Mouse (Mus musculus) limb, embryonic 11.5 days (tissue): ENCODE measurements around the gene Eva1b. TPM values are rescaled to one million over a fixed set of nuclear protein-coding genes. Genes with fewer than 3 reads are reported as not detected.

Experiments
- ATAC-seq: fragments of 200-750 bp; cut with Nextera tagmentation; 2 replicates; pipeline ENCODE4 v1.8.0; 2017; ENCODE audit warnings: low read depth; ENCODE audit not compliant: insufficient number of reproducible peaks, low FRiP score, low TSS enrichment
- DNase-seq: peaks from one replicate; pipeline ENCODE4 v3.0.0-alpha.2; 2015; ENCODE audit warnings: low spot score
- H3K27ac ChIP-seq: fragments of 300-500 bp; sonication (generic); replicated peaks from 2 replicates; pipeline ENCODE4 v1.5.1; 2014; ENCODE audit warnings: low read depth, mild to moderate bottlenecking, low read length
- H3K27me3 ChIP-seq: fragments of 300-500 bp; sonication (generic); 2 replicates; pipeline ENCODE4 v1.6.1; 2014; ENCODE audit warnings: mild to moderate bottlenecking, low read length, mixed read lengths; ENCODE audit not compliant: control insufficient read depth, insufficient read depth
- H3K36me3 ChIP-seq: fragments of 300-500 bp; sonication (generic); 2 replicates; pipeline ENCODE4 v1.6.1; 2014; ENCODE audit warnings: mild to moderate bottlenecking, low read length, moderate library complexity, mixed read lengths; ENCODE audit not compliant: control insufficient read depth, insufficient read depth
- H3K4me1 ChIP-seq: fragments of 300-500 bp; sonication (generic); 2 replicates; pipeline ENCODE4 v1.6.1; 2014; ENCODE audit warnings: low read length, mixed read lengths; ENCODE audit not compliant: control insufficient read depth, insufficient read depth
- H3K4me2 ChIP-seq: fragments of 300-500 bp; sonication (generic); 2 replicates; pipeline ENCODE4 v1.6.1; 2014; ENCODE audit warnings: low read depth, mild to moderate bottlenecking, moderate library complexity; ENCODE audit not compliant: severe bottlenecking
- H3K4me3 ChIP-seq: fragments of 300-500 bp; sonication (generic); 2 replicates; pipeline ENCODE4 v1.5.1; 2014; ENCODE audit warnings: low read depth, low read length
- H3K9ac ChIP-seq: fragments of 300-500 bp; sonication (generic); 2 replicates; pipeline ENCODE4 v1.6.1; 2014; ENCODE audit warnings: mild to moderate bottlenecking, low read length
- H3K9me3 ChIP-seq: fragments of 300-500 bp; sonication (generic); 2 replicates; pipeline ENCODE4 v1.6.1; 2016; ENCODE audit warnings: low read length; ENCODE audit not compliant: control insufficient read depth
- WGBS: fragments of 180-500 bp; shearing (Covaris S2); extraction: QIAGEN DNeasy Blood & Tissue Kit; methylation state at CpG from one replicate; pipeline ENCODE4 v1.1.7; 2014; 5-methylcytosine and 5-hydroxymethylcytosine counted together
- polyA plus RNA-seq: library from polyadenylated mRNA; unstranded; fragments of >200 nt; fragmentation: Nextera tagmentation; extraction: Ambion mirVana; gene quantifications from 2 replicates; pipeline ENCODE4 v1.2.1, GENCODE M21; 2014

Eva1b gene
- polyA plus RNA-seq, 1 experiment from 2014 or later: 70.3 TPM

DNA sequence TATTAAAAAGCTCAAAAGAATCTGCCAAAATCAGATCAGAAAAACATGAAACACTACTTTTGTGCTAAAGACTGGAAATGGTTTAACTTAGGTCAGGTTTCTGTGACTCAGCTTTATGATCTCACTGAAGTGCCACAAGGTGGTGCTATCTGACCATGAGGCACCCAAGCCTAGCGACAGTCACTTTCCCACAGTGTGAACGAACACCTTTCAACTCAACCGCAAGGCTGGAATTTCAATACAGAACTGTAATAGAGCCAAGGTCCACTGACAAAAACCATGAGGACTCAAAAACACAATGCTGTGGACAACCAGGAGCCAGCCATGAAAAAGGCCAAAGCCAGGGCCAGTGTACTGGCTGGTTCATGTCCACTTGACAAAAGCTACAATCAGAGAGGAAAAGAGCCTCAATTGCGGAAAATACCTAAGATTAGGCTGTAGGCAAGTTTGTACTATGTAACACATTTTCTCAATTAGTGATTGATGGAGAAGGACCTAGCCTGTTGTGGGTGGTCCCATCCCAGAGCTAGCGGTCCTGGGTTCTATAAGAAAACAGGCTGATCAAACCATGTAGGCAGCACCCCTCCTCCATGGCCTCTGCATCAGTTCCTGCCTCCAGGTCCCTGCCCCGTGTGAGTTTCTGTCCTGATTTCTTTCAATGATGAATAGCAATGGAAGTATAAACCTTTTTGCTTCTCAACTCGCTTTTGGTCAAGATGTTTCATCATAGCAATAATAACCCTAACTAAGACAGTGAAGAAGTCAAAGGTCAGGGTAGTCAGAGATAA is 33.8 kb downstream of the Eva1b start:
- 66% methylated on average over 7 of the region's 7 CpGs for WGBS
- Histone ChIP-seq H3K27ac (no peak overlapping the region), H3K9ac (no peak overlapping the region), H3K36me3 (peaks cover 29% of the 10 kb centered on the region; the same call in 1 of the 2 replicates), H3K4me3 (no peak overlapping the region), H3K27me3 (no peaks in the 10 kb centered on the region), H3K4me1 (no peaks in the 10 kb centered on the region), H3K9me3 (no peaks in the 10 kb centered on the region), H3K4me2 (no peak overlapping the region)
- ATAC-seq (no peak), DNase-seq (no peak)

DNA sequence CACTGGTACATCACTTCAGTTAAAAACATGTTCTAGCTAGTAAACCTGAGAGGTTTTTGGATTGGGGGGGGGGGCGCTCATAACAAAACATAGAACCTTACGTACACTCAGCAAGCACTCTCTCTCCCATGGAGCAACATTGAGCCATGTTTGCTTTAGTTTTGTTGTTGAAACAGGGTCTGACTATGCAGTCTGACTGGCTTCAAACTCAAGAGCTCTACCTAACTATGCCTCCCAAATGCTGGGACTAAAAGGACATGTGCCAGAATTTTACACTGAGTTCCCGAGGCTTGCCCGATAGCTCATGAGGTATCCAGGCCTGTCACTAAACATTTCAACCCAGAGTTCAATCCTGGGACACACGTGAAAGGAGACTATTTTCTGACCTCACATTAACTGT is 35.5 kb downstream of the Eva1b start:
- ATAC-seq (no peak), DNase-seq (no peak)
- Histone ChIP-seq H3K4me1 (no peaks in the 10 kb centered on the region), H3K27me3 (no peaks in the 10 kb centered on the region), H3K9ac (no peak overlapping the region), H3K27ac (no peak overlapping the region), H3K4me3 (no peak overlapping the region), H3K4me2 (no peak overlapping the region), H3K9me3 (no peaks in the 10 kb centered on the region), H3K36me3 (peaks cover 16% of the 10 kb centered on the region; the same call in 1 of the 2 replicates)
- 90% methylated on average over 5 of the region's 5 CpGs for WGBS

DNA sequence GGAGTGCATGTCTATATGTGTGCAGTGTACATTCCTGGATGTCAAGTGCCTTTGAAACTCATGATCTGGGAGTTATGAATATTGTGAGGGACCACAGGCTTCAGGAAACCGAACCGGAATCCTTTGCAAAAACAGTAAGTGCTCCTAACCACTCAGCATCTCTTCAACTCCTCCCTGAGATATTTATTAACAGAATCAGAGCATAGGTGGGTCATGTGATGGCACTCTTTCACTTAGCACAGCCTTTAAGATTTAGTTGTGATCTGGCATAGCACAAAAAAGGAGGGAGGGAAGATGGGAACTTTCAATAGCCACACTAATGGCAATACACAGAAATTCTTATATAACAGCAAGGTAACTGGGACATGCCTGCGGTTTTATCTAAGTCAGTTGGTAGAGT is 39.6 kb downstream of the Eva1b start:
- DNase-seq (no peak), ATAC-seq (no peak)
- Histone ChIP-seq H3K27ac (no peak overlapping the region), H3K9me3 (no peaks in the 10 kb centered on the region), H3K4me2 (no peak overlapping the region), H3K4me3 (no peak overlapping the region), H3K36me3 (peaks cover 10% of the 10 kb centered on the region), H3K27me3 (no peaks in the 10 kb centered on the region), H3K4me1 (no peaks in the 10 kb centered on the region), H3K9ac (no peak overlapping the region)
- WGBS: 95% methylated on average over 3 of the region's 3 CpGs

DNA sequence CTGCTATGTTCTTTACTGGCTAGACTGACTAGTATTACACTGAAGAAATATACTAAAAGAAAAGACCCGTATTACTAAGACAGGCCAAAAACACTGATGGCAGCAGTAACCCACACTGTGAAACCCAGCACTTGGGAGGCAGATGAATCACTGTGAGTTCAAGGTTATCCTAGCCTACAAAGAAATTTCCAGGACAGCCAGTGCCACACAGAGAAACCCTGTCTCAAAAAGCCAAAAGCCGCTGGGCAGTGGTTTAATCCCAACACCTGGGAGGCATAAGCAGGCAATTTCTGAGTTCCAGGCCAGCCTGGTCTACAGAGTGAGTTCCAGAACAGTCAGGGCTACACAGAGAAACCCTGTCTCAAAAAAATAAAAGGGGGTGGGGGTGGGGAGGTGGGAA is 43.1 kb downstream of the Eva1b start:
- Histone ChIP-seq H3K4me1 (no peaks in the 10 kb centered on the region), H3K27ac (no peak overlapping the region), H3K36me3 (peaks cover 10% of the 10 kb centered on the region), H3K9me3 (no peaks in the 10 kb centered on the region), H3K4me2 (no peak overlapping the region), H3K27me3 (no peaks in the 10 kb centered on the region), H3K9ac (no peak overlapping the region), H3K4me3 (no peak overlapping the region)
- DNase-seq (no peak), ATAC-seq (no peak)
- 95% methylated on average over 2 of the region's 2 CpGs for WGBS

DNA sequence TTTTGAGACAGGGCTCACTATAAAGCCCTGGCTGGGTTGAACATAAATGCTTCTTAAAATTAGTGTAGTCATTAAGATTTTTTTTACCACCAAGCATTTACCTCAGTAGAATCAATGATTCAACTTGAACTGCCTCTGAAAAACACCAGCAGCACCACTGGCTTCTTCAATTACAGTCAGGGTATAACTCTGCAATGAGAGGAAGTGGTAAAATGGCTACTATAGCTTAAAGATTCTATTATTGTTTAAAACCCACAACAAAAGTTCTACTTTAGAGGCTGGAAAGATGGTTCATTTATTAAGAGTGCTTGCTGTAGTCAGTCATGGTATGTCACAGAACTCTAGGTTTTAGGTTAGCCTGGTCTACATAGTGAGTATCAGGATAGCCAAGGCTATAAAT is 46.7 kb downstream of the Eva1b start:
- Histone ChIP-seq H3K4me1 (no peaks in the 10 kb centered on the region), H3K36me3 (peaks cover 12% of the 10 kb centered on the region), H3K27ac (no peak overlapping the region), H3K27me3 (no peaks in the 10 kb centered on the region), H3K9me3 (no peaks in the 10 kb centered on the region), H3K4me3 (no peak overlapping the region), H3K4me2 (no peak overlapping the region), H3K9ac (no peak overlapping the region)
- no peak for DNase-seq
- ATAC-seq: no peak

DNA sequence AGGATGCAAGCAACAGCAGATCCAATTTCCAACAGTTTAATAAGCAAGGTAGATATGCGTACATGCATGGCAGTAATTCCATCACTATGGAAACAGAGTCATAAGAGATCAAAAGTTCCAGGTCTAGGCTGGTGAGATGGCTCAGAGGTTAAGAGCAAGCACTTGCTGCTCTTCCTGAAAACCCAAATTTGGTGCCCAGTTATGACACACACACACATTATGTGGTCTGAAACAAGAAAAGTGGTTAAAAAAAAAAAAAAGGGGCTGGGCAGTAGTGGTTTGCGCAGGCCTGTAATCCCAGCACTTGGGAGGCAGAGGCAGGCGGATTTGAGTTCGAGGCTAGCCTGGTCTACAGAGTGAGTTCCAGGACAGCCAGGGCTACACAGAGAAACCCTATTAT is 47.4 kb downstream of the Eva1b start:
- 0 out of 2 replicates have a peak, but pooled peaks cover 2% of the 10 kb centered on the region for H3K4me1 ChIP-seq
- ATAC-seq: no peak
- H3K27me3 ChIP-seq: no peaks in the 10 kb centered on the region
- DNase-seq: no peak
- no peak overlapping the region for H3K4me2 ChIP-seq
- no peak overlapping the region for H3K27ac ChIP-seq
- 95% methylated on average over 4 of the region's 4 CpGs for WGBS
- no peak overlapping the region for H3K4me3 ChIP-seq
- no peak overlapping the region for H3K9ac ChIP-seq
- no peaks in the 10 kb centered on the region for H3K9me3 ChIP-seq
- peaks cover 10% of the 10 kb centered on the region for H3K36me3 ChIP-seq

DNA sequence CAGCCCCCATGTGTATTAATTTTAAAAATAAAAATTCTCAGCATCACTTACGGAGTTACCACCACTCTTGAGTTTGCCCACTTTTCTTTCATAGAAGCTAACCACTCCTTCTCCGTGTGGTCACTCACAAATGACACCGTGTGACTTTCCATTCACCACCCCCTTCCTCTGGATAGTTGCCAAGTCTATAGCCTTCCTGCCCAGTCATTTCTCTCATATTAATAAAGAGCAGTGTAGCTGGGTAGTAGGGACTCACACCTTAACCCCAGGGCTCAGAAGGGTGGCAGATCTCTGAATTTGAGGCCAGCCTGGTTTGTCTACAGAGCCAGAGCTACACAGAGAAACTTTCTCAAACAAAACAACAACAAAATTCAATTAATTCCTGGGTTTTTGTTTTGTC is 49.9 kb downstream of the Eva1b start:
- H3K36me3 ChIP-seq: peaks cover 8% of the 10 kb centered on the region
- peaks cover 12% of the 10 kb centered on the region for H3K4me1 ChIP-seq
- H3K4me2 ChIP-seq: no peak overlapping the region
- H3K9ac ChIP-seq: no peak overlapping the region
- H3K27me3 ChIP-seq: no peaks in the 10 kb centered on the region
- H3K27ac ChIP-seq: no peak overlapping the region
- H3K9me3 ChIP-seq: no peaks in the 10 kb centered on the region
- no peak overlapping the region for H3K4me3 ChIP-seq
- ATAC-seq: no peak
- DNase-seq: no peak
- 94% methylated on average over 3 of the region's 3 CpGs for WGBS
